Mouse (Mus musculus) gastrocnemius, postnatal 4 days (tissue): ENCODE measurements around the gene Lrrc32. TPM values are rescaled to one million over a fixed set of nuclear protein-coding genes. Genes with fewer than 3 reads are reported as not detected.

ENCODE experiments used
- DNase-seq, 2 experiments: peaks; one replicate each; pipeline ENCODE4 v3.0.0; 2021 to 2022; ENCODE audit warnings: low spot score in 2 of 2, mixed read lengths in 2 of 2
- total RNA-seq, 2 experiments: library from RNA; stranded (reverse); gene quantifications; 2 replicates each; pipeline ENCODE4 v1.2.3; 2021

Gene Lrrc32
- total RNA-seq, 2 experiments from 2014 or later = 12.8 to 14.6 TPM

- DNase-seq = no peak
These were observed 1.7 kb upstream of the Lrrc32 start for GRCm38 (mm10) chr7:98487202-98487980.

- DNase-seq = no peak
These were observed 519 bp upstream of the Lrrc32 start for GRCm38 (mm10) chr7:98488398-98489130.

GRCm38 (mm10) chr7:98489623-98490084 lies 571 bp downstream of the Lrrc32 start:
- peak; percentile 79 to 84 for DNase-seq

DNA sequence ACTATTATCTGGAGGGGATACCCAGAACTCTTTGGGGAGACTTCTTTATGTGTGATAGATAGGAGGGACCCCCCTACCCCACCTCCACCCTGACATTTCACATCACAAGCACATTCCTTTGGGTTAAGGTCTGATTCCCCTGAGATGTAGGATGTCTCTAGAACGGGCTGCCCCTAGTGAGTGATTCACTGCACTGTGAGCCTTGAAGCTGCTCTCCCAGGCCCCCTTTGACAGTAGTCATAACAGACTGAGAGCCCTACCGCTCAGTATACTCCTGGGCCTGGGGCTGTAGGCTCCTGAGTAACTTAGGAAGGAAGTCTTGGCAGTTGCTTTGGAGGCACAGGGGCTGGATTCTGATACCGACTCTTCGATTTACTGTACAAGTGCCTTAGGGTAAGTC lies 1.2 kb downstream of the Lrrc32 start:
- DNase-seq = no peak

- DNase-seq = no peak
These were observed 1.8 kb downstream of the Lrrc32 start for GRCm38 (mm10) chr7:98490911-98491310.

DNA sequence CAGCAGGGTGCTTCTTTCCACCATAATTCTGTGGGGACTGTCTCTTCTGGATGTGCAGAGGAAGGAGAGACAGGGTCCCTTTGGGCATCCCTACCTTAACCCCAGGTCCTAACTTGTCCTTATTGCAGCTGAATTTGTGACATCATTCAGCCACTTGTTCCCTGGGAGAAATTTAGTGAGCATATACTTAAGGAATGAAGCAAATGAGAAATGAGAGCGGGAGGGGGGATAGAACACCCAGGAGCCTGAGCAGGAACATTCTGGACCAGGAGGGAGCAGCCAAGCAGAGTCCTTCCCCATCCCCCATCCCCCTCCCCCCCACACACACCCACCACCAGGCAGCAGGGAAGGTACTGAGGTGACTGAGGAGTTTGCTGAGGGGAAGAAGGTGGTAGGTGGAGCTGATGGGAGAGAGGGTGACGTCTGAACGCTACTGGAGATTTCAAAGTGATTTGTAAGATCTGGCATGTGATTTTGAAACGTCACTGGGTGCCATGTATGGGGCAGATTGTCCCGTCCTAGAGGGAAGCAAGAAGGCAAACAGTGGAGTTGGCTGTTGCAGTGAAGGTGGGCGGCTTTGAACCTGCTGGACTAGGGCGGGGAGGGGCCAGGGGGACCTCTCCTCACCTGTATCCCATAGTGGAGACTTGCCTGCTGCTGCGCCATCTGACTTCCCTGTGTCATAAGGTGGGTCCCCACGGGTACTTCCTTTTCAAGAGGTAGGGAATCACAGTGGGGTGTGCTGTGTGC lies 2.5 kb downstream of the Lrrc32 start:
- DNase-seq = no peak

- DNase-seq = no peak
These were observed 3.2 kb downstream of the Lrrc32 start for GRCm38 (mm10) chr7:98492331-98492730.

- DNase-seq = no peak
These were observed 4.2 kb downstream of the Lrrc32 start for GRCm38 (mm10) chr7:98493307-98493706.

DNA sequence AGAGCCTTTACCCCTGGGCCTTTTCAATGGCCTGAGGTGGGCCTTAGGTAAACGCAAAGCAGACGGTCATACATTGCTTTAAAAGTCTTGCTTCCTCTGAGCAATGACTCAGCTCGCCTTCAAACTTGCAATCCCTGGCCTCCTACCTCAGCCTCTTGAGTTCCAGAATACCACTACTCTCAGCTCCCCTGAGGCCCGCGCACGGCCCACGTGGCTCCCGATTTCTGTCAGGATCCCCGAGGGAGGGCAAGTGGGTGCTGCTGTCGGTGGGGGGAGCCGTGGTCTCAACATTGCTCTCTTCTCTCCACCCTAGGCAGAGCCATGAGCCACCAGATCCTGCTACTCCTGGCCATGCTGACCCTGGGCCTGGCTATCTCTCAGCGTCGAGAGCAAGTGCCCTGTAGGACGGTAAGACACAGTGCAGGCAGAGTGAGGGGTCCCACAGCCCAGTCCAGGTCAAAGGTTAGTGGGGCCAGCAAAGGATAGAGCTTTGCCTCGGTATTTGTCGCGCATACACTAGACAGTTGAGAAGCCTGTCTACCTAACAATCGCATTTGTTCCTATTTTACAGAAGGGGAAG lies 4.9 kb downstream of the Lrrc32 start:
- DNase-seq = no peak

DNA sequence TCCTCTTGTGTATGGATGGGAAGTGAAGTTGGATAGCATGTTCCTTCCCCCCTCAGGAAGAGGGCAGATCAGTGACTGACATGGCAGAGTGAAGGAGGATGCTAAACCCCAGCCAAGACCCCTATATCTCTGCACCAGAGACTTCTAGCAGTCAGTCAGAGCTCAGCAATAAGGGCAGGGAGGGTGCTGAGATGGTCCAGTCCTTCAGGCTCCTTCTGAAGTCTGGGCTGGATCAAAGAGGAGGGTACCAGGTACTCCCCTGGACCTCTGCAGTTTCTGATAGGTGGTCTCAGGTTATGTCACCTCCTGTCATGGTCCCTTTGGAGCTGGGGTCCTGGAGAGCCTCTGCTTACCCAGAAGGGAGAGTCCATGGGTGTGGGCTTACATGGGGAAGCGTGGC lies 6.5 kb downstream of the Lrrc32 start:
- no peak for DNase-seq

DNA sequence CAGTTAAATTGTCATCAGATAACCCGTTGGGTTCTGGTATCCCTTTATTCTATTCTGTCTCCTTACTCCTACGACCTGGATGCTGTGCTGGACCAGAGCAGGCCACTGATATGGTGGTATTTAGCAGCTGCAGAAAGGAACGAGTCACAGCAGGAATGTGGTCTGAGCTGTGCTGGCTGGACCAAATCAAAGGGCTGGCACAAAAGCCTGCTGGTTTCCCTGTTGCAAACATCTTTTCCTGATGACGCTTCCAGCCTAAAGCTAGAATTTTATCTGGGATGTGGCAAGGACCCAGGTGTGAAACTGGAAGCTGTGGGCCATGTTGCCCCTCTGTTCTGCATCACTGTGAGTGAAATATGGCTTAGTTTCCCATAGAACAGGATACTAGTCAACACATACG lies 8.4 kb downstream of the Lrrc32 start:
- no peak for DNase-seq

GRCm38 (mm10) chr7:98498101-98498500 lies 9.0 kb downstream of the Lrrc32 start:
- no peak for DNase-seq

DNA sequence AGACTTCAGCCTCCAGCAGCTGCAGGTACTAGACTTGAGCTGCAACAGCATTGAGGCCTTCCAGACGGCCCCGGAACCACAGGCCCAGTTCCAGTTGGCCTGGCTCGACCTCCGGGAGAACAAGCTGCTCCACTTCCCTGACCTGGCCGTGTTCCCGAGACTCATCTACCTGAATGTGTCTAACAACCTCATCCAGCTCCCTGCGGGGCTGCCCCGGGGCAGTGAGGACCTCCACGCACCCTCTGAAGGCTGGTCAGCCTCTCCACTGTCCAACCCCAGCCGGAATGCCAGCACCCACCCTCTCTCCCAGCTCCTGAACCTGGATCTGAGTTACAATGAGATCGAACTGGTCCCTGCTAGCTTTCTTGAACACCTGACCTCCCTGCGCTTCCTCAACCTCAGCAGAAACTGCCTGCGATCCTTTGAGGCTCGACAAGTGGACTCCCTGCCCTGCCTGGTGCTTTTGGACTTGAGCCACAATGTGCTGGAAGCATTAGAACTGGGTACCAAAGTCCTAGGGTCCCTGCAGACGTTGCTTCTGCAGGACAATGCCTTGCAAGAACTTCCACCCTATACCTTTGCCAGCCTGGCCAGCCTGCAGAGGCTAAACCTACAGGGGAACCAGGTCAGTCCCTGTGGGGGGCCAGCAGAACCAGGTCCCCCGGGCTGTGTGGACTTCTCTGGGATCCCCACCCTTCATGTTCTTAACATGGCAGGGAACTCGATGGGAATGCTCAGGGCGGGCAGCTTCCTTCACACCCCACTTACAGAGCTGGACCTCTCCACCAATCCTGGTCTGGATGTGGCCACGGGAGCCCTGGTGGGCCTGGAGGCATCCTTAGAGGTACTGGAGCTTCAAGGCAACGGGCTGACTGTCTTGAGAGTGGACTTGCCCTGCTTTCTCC lies 9.8 kb downstream of the Lrrc32 start:
- no peak for DNase-seq

DNA sequence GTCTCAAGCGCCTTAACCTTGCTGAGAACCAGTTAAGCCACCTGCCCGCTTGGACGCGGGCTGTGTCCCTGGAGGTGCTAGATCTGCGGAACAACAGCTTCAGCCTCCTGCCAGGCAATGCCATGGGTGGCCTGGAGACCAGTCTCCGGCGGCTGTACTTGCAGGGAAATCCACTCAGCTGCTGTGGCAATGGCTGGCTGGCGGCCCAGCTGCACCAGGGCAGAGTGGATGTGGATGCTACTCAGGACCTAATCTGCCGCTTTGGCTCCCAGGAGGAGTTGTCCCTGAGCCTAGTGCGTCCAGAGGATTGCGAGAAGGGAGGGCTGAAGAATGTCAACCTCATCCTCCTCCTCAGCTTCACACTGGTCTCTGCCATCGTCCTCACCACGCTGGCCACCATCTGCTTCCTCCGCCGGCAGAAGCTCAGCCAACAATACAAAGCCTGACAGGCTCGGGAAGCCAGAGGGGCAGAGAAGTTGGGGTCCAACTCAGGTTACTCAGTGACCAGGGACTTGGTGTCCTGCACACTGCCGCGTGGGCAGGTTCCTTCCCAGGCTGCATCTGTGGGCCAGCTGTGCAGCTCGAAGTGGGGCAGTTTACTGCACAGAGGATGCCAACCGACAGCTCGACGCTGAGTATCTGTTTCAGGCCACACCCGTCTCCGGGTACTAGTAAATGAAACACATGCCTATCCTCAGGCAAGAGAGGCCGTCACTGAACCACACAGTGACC lies 10.6 kb downstream of the Lrrc32 start:
- peak in 1 of 2 experiments; percentile 45 for DNase-seq

DNA sequence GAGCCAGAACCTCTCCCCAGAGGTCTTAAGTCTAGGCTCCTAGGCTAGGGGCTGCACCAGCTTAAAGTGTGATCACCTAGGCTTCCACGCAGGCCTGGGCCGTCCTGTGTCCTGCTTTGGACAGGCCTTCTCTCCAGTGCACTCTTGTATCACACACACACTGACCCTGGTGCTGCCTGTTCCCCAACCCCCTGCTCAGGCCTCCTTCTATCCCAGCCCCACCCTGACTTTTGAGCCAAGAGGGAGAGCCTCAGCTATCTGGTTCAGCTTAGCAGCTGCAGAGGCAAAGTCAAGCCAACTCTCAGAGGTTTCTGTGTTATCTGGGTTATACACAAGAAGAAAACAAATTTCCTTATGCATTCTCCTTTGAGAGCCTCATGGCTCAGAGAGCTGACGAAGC lies 11.4 kb downstream of the Lrrc32 start:
- DNase-seq = peak in 1 of 2 experiments; percentile 71

GRCm38 (mm10) chr7:98501078-98501477 lies 12.0 kb downstream of the Lrrc32 start:
- no peak for DNase-seq

- no peak for DNase-seq
These were observed 13.8 kb downstream of the Lrrc32 start for GRCm38 (mm10) chr7:98502921-98503320.

GRCm38 (mm10) chr7:98503951-98504647 lies 15.0 kb downstream of the Lrrc32 start:
- peak in 1 of 2 experiments; percentile 75 for DNase-seq
